Mouse (Mus musculus) lung, adult 10 weeks (tissue): ENCODE data around the gene Dclk2. TPM values are rescaled to one million over a fixed set of nuclear protein-coding genes. Genes with fewer than 3 reads are reported as not detected.

Experiments
- polyA plus RNA-seq: library from polyadenylated mRNA; stranded (reverse); fragments of 350-450 nt; fragmentation: Illumina TruSeq; extraction: RNeasy Lipid Tissue Mini Kit (QIAGEN cat#74804); gene quantifications from one replicate; pipeline ENCODE4 v1.2.3, GENCODE M21; 2014; ENCODE audit warnings: low read depth, low replicate concordance; ENCODE audit not compliant: insufficient read depth

Gene Dclk2
- polyA plus RNA-seq = 0.93 TPM

DNA sequence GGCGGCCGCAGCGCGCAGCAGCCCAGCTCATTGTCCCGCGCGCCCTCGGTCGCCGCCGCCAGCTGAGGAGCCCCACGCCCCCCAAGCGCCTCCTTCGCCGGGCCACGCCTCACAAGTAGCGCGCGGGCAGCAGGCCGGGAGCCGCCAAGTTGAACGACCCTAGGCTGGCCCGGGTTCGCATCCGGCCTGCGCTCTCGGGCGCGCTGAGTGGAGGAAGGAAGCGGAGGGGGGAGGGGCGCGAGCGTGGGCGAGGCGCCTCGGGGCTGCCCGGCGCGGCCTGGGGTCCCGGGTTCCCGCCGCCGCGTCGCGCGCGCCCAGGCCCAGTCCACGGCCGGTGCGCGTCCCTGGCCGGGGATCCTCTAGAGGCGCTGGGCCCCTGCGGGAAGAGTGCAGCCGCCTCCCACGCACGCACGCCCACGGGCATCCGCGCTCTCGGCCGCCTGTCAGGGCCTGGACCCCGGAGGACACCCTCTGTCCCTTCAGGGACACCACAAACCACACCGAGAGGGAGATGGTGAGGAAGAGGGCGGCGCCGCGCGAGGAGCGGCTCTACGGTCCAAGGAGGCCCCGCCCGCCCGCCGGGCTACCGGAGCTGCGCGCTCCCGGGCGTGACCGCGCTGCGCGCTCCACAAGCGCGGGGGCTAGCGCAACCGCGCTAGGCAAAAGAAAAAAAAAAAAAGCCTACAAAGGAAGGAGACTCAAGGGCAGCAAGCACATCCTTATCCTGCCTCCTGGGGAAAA lies at the start of gene Dclk2:
Dclk2 (minus strand) TSS at position 510 of the 741 bp plus-strand sequence.

Other genes starting within 250 kb of the Dclk2 start
- 17.0 TPM for gene Cd1d1, start 78.6 kb upstream of the Dclk2 start, polyA plus RNA-seq